Mouse (Mus musculus) left cerebral cortex, postnatal 4 days (tissue): ENCODE measurements around the gene Scp2. TPM values are rescaled to one million over a fixed set of nuclear protein-coding genes. Genes with fewer than 3 reads are reported as not detected.
"Not testable (repeated sequence)": the region's sequence is repeated elsewhere in the genome, so short reads cannot be mapped to it uniquely, and the experiment has no call there.

Source experiments
- DNase-seq: peaks from one replicate; pipeline ENCODE4 v3.0.0-alpha.2; 2022
- intact Hi-C: fragments of 180-260 bp; cut with DNase I; formaldehyde crosslinking; loops from one replicate; pipeline ENCODE4 v1.15.1; 2025
- total RNA-seq, 2 experiments: library from RNA; stranded (reverse); gene quantifications; 2 replicates each; pipeline ENCODE4 v1.2.3; 2021

The Scp2 gene
- 10 to 100 TPM; 73.0 to 79.8 TPM for total RNA-seq

DNA sequence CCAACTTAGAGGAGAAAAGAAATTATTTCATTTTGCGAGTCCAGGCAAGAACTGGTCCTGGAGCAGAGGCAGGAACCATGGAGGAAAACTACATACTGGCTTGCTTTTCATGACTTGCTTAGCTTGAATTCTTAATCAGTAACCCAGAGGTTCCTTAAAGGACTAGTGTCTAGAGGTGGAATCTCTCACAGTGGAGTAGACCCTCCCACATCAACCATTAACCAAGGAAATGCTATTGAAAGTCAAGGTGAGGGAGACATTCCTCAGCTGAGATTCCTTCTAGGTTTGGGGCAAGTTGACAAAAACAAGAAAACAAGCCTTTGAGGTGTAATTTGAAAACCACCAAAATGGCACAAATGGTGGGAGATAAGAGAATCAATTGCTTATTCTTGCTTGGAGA lies at the start of gene Scp2:
TSS of gene Scp2 (minus strand) at position 119 of the 400 bp plus-strand sequence.
- no peak for DNase-seq
- intact Hi-C loops, result no loop called here

DNA sequence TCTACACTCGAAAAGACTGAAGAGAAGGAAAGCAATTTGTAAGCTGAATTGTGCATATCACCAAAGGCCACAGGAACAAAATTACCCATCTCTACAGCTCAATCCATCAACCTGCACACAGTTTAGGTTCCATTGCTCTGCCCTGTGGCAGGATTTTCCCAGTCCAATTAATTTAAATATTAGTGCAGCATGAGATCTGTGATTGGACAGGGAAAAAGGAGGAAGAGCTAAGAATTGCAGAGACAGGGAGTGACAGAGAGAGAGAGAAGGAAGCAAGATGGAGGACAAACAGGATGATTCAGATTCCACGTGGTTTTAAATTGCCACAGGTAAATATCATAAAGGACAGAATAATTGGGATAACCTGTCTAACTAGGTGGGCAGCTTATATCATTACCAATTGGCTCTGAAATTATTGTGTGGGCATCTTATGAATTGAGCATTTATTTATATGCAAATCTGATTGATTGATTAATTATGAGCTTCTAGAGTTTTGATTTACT lies 48.1 kb upstream of the Scp2 start:
- no peak for DNase-seq
- intact Hi-C loops, result no loop called here

DNA sequence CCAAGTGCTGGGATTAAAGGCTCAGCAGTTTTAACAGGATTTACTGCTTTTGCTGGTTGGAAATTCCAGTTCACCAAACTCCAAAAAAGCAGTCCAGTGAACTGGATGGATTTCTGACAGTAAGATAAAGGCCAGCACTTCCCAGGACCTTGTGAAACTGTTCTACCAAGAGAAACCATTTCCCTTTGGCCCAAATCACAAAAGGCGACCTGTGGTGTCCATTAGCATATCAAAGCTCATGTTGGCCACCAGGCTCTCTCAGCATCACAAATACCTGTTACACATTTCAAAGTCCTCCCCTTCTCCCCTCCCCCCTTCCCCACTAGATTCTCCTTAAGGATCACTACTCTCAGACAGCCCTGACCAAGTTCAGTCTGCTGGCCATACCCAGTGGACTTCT lies 37.5 kb upstream of the Scp2 start:
- intact Hi-C loops, result no loop called here
- DNase-seq, result no peak

DNA sequence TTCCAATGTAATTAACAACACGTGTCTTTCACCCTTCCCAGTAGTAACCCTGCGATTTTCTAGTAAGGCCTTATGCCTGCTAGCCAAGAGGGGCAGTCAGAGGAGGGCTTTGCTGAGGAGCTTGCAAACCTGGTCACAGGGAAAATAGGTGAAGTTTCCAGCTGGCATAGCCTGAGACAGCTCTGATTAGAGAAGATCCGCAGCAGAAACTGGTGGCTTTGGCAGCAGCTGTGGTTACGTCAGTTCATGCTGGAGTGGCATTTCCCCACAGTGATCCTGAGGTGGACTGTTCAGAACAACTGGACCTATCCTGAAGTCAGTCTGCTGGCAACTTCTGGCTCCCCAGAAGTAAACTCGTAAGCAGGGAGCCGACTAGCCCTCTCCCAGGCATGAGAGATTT lies 23.3 kb upstream of the Scp2 start:
- intact Hi-C loops, result no loop called here
- DNase-seq, result no peak

DNA sequence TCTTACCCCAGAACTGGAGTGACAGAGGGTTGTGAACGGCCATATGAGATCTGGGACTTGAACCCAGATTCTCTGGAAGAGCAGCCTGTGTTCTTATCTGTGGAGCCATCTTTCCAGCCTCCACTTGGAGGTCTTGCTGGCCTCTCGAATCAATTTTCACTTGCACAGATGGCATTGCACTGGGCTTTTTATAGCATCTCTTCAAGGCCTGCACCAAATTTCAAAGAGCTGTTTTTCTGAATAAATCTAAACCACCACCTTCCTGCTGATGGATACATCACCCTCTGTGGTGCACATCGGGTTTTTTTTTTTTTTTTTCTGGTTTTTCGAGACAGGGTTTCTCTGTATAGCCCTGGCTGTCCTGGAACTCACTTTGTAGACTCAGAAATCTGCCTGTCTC lies 22.1 kb upstream of the Scp2 start:
- no peak for DNase-seq
- intact Hi-C loops, result no loop called here

DNA sequence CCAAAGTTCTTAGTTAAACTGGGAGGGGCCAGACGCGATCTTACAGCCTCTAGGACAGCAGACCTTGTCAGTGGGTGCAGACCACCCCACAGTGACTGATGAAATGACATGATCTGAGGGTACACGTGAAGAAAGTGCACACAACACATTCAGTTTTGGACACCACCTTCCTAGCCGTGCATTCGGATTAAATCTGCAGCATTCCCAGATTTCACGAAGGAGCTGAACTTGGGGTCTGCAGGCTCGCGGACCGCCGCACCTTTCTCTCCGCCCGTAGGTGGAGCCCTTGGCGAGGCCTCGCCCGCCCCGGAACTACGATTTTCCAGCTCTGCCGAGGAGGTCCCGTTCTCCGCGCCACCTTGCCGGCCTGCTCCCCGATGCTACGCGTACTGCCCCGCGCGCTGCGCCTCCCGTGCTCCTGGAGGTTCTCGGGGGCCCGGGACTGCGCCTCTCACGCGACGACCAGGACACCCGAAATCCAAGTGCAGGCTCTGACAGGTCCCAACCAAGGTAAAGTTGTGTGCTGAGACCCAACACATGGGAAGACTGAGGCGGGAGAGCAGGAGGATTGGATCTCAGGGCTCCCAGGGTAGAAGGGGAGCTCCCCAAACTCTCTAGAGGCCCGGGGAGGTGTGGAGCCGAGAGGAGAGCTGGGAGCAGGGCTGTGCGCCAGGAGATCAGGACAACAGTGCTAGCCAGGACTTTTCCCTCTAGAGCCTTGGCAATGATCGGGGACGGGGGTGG lies 20.5 kb upstream of the Scp2 start, which contains the start of gene Echdc2:
TSS of gene Echdc2 (plus strand) at position 286 of the 744 bp plus-strand sequence.
- intact Hi-C loops, result no loop called here
- peak; percentile 54 for DNase-seq

DNA sequence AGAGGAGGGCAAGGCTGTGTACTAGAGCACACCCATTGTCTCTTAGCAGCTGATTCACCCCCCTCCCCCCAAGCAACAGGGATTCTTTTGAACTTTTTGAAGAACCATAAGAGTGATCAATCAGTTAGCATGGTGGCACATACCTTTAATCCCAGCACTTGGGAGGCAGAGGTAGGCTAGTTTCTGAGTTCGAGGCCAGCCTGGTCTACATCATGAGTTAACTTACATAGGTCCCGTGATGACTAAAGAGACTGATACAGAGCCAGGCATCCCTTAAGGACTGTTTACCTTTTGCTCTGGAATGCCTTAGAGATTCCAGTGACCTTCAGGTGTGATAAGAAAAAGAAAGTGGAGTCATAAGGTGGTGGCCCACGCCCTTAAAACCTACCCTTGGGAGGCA lies 18.5 kb upstream of the Scp2 start:
- DNase-seq, result no peak
- intact Hi-C loops, result no loop called here

DNA sequence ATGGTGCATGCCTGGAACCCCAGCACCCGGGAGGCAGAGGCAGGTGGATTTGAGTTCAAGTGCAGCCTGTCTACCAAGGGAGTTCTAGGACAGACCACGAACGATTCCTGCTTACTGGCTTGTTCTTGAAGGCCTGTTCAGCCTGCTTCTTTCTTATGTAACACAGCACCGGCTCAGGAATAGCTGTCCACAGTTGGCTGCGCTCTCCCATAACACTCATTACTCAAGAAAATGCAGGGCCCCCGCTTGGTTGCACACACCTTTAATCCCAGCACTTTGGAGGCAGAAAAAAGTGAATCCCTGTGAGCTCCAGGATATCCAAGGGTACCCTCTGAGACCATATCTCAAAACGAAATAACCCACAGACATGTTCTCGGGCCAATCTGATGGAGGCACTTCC lies 17.1 kb upstream of the Scp2 start:
- intact Hi-C loops, result no loop called here
- DNase-seq, result no peak

DNA sequence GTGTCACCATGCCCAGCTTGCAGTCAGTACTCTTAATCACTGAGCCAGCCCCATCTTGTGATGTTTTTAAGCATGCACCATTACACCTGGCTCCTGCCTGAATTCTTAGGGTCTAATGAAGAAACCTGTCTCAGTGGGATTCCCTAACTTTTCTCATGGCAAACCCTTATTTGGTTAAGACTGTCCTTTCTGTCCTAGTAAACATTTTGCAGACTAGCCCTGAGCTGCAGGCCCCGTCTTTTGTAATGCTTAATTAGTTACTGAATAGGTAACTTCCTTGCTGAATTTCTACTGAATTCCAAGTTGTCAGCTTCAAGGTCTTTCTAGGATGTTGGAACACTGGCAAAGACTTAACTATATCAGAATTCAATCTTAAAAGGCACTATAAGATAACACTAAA lies 10.3 kb upstream of the Scp2 start:
- intact Hi-C loops, DNase-seq: not testable (repeated sequence)

DNA sequence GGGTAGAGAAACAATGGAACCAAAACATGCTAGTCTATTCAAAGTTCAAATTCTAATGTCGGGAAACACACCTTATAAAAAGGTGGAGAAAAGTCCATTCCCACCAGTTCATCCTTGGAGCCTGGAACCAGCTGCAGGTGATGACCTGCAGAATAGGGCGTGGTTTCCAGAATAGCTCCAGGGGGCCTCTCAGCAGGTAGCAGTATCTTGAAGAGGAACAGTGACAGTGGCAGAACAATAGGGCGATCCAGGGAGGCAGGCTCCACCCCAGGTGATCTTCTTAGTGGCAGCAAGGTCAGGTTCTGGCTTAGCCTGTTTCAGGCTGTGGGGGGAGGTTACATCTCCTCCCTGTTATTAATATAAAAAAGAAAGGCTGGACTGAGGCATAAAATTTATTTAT lies 756 bp upstream of the Scp2 start:
- intact Hi-C loops, result not testable (repeated sequence)

DNA sequence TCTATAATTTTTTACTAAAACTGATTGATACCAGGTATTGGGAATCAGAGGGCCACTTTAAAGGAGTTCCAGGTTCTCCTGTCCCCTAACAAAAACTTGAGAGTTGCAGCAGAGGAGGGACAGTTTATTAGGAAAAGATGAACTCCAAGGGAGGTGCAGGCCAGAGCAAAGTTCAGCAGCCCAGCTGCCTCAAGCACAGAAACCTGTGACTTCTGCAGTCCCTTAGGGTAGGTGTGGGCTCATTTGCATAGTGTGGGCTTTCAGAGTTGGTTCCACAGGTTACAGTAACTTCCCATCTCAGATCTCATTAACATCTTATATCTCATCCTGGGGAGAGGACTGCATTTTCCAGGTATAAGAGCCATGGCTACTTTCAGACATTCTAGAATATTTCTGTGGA lies 1.0 kb downstream of the Scp2 start:
- no peak for DNase-seq
- intact Hi-C loops, result no loop called here

More for the DNA sequence above, 756 bp upstream of the Scp2 start:
- not testable (repeated sequence) for DNase-seq

DNA sequence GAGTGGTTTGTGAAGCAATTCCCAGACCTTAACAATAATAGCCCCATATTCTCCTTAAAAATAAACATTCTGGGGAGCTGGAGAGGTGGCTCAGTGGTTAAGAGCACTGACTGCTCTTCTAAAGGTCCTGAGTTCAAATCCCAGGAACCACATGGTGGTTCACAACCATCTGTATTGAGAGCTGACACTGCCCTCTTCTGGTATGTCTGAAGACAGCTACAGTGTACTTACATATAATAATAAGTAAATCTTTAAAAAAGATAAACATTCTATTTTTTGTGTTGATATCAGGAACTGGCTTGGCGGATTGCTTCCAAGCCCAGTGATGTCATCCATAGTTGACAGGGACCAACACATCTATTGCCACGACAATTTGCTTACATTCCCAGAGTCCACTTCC lies 1.6 kb downstream of the Scp2 start:
- intact Hi-C loops, DNase-seq: not testable (repeated sequence)

DNA sequence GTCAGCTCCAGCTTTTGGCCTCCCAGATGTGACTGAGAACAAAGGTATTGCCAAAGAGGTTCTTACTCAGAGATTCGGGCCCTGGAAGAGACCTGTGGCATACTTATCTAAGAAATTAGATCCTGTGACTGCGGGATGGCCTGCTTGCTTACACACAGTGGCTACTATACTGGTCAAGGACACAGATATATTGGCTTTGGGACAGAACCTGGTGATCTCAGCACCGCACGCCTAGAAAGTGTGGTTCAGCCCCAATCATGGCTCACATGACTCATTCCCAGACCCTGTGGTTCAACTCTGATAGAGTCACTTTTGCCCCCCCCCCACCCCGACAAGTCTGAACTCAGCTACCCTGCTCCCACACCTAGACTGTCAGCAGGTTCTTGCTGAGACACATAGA lies 7.9 kb downstream of the Scp2 start:
- intact Hi-C loops, result no loop called here
- no peak for DNase-seq

DNA sequence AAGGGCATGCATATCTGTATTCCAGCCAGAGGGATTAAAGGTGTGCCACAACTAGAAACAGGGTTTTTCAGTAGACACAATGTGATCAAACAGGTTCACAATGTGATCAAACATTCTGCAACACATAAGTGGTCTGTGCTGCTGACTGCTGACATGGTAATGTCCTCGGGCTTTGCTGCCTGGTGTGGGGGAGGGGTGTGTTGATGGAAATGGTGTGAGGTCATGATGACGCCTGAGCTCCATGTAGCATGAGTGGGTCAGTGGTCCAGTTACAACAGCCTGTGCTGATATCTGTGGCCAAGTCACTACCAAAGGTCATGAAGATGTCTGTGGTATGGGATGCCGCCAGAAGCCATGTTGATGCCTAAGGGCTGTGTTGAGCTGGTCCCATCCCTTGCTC lies 14.3 kb downstream of the Scp2 start:
- DNase-seq, result no peak
- intact Hi-C loops, result no loop called here

DNA sequence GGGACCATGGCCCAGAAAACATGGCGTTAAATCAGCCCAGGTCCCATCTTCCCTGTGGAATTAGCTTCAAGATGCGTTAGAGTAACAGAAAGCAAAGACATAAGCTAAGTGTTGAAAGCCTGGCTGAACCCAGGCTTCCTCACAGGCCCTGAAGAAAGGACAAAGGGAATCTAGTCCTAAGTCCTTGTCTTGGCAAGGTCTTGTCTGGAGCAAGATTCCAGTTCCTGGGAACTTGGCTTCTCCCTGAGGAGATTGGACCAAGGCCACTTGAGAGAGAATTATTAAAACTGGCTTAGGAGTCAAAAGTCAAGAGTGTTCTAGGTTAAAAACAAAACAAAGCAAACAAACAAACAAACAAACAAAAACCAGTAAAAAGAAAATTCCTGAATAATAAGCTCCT lies 16.5 kb downstream of the Scp2 start:
- intact Hi-C loops, result no loop called here

DNA sequence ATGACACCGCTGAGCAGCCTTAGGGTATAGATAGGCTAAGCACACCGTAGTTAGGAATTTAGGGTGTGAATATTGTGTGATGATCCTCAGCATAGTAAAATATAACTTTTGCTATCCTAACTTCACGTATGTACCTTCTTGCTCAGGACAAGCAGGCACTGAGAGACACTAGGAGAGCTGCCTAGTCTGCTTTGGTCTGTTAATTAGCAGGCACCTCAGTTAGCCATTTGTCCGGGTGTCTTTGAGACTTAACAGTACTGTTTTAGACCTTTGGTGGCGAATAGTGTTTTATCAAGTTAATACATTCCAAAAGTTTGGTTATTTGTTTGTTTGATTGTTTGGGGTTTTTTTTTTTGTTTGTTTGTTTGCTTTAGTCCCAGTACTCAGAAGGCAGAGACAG lies 17.3 kb downstream of the Scp2 start:
- DNase-seq, result no peak
- intact Hi-C loops, result no loop called here

More for the DNA sequence above, 16.5 kb downstream of the Scp2 start:
- no peak for DNase-seq

DNA sequence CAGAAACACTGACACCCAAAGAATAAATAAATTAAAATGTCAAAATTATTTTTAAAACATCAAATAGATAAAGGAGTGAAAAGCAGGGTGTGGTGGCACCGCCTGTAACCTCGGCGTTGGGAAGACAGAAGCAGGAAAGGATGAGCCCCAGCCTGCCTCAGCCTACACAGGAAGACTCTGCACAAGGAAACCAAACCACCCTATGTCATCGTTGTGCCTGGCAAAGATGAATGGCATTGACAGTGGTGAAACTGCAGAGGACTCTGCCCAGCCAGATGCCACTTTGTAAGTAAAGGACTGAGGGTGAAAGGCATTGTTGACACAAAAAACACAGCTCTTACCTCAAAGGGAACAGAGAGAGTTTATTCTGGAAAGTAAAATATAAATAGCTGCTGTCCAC lies 18.5 kb downstream of the Scp2 start:
- DNase-seq, result no peak
- intact Hi-C loops, result no loop called here

DNA sequence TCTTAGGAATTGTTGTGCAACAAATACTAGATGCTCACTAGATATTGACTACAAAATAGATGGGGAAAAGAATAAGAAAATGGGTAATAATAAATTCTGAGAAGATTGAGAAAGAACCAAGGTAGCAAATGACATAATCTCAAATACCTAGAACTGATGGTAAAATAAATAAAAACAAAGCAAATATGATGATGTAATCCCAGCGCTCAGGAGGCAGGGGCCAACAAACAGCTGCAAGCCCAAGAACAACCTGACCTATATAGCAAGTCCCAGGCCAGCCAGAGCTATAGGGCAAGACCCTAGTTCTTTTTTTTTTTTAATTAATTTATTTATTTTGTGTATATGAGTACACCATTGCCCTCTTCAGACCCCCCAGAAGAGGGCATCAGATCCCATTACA lies 20.7 kb downstream of the Scp2 start:
- DNase-seq, result no peak

DNA sequence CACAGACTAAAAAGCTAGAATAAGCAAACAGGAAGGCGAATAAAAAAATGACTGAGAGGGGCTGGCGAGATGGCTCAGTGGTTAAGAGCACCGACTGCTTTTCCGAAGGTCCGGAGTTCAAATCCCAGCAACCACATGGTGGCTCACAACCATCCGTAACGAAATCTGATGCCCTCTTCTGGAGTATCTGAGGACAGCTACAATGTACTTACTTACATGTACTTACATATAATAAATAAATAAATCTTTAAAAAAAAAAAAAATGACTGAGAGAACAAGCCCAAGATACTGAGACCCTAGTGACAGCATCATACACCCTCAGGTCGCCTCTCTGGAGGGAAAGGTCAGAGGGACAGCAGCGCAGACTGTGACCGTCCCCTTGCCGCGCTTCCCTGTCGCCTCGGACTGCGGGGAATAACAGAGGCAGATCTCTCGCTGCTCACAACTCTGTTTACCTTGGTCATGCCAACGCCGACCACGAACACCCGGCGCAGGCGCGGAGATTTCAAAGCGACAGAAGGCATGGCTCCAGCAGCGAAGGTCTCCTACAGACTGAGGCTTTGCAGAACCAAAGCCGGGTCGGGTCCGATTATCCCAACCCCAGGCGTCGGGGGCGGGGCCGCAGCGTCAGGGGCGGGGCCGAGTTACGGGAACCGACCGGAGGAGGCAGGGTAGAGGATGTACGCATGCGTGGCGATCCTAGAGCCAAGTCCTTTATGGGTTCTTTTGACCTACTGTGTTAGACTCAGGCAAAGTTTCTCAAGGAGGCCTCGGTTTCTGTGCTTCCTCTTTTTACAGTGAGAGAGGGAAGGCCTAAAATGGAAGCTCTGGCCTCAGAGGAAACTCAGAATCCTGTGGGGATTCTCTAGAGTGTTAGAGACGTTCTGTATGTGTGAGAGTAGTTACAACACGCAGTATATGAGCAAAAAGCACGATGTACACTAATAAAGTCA lies 26.6 kb downstream of the Scp2 start:
- intact Hi-C loops, result no loop called here
- DNase-seq, result peak; percentile 95

More for the DNA sequence above, 20.7 kb downstream of the Scp2 start:
- intact Hi-C loops, result no loop called here

DNA sequence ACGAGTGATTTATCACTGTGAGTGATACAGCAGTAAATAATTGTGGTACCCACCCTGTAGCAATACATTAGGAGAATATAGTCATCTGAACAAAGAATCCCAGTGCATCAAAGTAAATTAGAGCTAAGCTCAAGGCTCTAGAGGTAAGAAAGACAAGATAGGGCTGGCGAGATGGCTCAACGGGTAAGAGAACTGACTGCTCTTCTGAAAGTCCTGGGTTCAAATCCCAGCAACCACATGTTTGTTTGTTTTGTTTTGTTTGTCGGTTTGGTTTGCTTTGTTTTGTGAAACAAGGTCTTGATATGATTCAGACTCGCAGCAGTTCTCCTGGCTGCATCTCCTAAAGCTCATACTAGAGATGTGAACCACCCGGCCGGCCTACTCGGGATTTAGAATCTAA lies 27.3 kb downstream of the Scp2 start:
- intact Hi-C loops, result no loop called here
- no peak for DNase-seq

DNA sequence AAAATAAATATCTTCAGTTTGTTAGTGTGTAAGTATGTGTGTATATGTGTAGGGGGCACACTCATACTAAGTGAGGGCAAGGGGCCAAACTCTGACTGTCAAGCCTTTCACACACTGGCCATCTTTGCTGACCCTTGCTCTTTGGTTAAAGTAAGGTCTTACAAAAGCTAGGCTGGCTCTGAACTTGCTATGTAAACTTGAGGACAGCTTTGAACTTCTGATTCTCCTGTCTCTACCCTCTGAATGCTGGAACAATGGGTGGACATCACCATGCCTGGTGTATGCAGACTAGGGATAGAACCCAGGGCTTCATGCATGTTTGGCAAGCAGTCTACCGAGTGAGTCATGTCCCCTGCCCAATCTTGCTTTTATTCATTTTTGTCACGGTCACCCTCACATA lies 28.3 kb downstream of the Scp2 start:
- DNase-seq, result no peak
- intact Hi-C loops, result no loop called here

DNA sequence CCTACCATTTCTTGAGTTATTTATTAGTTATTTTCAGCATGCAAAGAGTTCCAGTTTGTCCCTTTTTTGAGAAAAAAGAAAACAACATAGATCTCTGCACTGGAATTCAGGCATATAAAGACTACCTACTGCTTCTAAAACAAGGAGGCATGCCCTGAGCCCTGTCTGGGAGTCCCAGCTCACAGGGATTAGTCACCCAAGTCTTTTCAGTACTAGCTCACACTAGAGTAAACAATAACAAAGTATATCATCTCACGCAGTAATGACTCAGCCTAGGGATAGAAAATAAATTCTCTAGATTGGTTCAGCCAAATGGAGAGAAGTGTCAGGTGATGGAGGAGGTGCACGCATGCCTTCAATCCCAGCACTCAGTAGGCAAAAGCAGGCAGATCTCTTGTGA lies 34.1 kb downstream of the Scp2 start:
- intact Hi-C loops, result no loop called here
- no peak for DNase-seq
